Mouse (Mus musculus) spleen, adult 2 months (tissue): ENCODE measurements around the gene Tmem218.

Source experiments
- CTCF ChIP-seq: fragments of 200-500 bp; IDR thresholded peaks from 2 replicates; pipeline ENCODE4 v1.5.1; 2011; ENCODE audit warnings: mild to moderate bottlenecking, inconsistent platforms; ENCODE audit not compliant: insufficient read depth, insufficient read length, insufficient replicate concordance; ENCODE audit errors: extremely low read depth
- POLR2A ChIP-seq: fragments of 200-500 bp; IDR thresholded peaks from 2 replicates; pipeline ENCODE4 v1.6.1; 2011; ENCODE audit warnings: low read depth, low read length, inconsistent platforms

DNA sequence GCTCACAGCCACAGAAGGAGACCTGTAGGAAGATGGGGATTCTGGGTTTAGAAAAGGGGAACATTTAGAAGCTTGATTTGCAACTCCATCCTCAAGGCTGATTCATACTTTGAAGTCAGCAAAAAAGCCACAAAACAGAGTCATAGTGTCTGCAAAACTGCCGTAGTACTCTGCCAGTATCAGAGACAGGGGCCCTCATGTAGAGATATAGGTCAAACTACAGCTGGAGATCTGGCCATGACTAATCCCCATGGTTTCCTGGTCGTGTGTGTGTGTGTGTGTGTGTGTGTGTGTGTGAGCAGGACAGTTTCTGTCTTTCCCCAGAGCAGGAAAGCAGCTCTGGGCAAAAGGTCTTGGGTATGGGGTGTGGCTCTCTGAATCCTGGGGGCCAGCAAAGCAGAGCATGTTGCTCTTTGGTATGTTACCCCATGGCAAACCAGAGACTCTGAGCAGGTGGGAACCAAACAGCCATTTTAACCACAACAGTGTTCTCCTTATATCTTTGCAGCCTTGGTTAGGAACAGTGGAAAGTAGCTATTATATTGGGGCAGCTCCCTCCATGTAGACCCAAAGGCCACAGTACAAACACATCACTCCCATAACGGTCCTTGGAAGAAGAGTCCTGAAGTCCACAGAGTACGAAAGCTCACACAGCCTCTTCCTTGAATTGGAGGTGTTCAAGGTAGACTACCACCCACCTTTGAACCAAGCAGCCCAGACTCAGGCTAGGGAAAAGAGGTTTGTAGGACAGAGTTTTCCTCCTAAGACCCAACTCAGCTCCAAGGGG lies 28.1 kb downstream of the Tmem218 start:
- TF ChIP-seq POLR2A: no peak
- TF ChIP-seq CTCF: no peak
